Mouse (Mus musculus): ENCODE measurements around the gene Lrp8. TPM values are rescaled to one million over a fixed set of nuclear protein-coding genes. Genes with fewer than 3 reads are reported as not detected.

Lrp8 gene
- total RNA-seq, 4 experiments from 2014 or later, result 79.9 to 98.4 (median 85.1) TPM

DNA sequence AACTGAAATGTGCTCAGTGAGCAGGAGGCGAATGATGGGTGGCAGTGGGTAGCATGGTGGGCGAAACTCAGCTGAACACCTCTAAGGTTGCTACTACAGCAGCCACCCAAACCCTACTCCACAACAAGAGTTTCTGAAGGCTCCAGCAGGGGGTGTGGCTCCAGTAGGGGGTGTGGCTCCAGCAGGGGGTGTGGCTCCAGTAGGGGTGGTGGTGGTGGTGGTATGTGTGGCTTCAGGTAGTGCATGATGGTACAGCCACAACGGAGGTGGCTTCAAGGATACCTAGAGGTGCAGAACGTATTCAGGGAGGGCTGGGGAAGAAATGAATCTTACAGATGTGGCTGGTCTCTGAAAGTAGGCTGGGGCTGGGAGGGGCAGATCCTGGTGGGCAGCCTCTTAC lies 5.7 kb downstream of the Lrp8 start:
- DNase-seq (ENCODE audit: low spot score in 2 of 2), result no peak

GRCm38 (mm10) chr4:107808655-107809054 lies 6.6 kb downstream of the Lrp8 start:
- DNase-seq (ENCODE audit: low spot score in 2 of 2), result no peak

DNA sequence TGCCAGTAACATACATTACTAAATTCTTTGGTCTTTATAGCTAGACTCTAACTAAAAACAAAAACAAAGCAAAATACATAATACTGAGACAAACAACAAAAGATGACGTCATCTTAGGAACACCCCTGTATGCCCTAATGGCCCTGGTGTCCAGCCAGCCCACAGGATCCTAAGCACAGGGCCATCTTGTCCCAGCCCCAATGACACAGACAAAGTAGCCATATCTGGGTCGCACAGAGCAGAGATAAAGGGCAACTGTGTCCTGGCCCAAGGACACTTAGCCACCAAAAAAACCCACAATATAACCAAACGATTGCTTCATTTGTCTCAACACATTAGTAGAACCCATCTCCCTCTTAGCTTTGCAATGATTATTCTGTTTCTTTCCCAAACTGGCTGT lies 8.9 kb downstream of the Lrp8 start:
- DNase-seq (ENCODE audit: low spot score in 2 of 2), result no peak

- no peak for DNase-seq (ENCODE audit: low spot score in 2 of 2)
Measured at GRCm38 (mm10) chr4:107811716-107812330, 9.8 kb downstream of the Lrp8 start.

GRCm38 (mm10) chr4:107812336-107812735 lies 10.3 kb downstream of the Lrp8 start:
- DNase-seq (ENCODE audit: low spot score in 2 of 2), result no peak

GRCm38 (mm10) chr4:107816459-107816858 lies 14.4 kb downstream of the Lrp8 start:
- peak in 1 of 2 experiments; percentile 74 for DNase-seq (ENCODE audit: low spot score in 2 of 2)

- peak in 1 of 2 experiments; percentile 59 for DNase-seq (ENCODE audit: low spot score in 2 of 2)
Measured at GRCm38 (mm10) chr4:107817463-107817862, 15.4 kb downstream of the Lrp8 start.

DNA sequence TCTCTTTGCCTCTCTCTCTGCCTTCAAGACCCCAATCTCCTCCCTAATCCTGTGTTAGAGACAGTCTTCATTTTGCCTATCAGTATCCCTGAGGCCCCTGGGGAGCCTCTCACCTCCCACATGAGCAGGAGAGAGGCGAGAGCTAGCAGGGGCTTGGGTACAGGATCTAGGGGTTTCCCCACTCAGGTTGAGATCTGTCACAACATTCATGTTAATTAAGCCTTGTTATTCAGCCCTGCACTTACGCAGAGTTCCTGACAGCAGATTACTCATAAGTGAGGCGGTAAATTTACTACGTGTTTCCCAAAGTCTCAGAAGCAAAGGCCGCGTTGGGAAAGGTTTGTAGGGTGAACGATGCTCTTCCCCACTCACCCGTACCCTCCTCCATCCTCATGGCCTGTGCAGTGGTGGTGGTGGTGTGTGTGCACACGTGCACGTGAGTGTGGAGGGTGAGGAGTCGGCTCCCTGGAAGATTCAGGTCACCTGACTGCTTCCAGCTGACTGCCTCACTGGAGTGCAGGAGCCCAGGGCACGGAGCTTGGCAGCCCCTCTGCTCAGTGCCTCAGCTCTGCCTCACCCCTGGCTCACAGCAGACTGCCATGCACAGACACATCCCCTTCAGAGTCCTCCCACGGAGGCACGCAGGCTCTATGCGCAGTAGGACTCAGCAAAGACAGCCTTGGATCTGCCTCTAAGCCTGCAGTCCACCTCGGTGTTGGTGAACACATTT lies 18.1 kb downstream of the Lrp8 start:
- DNase-seq (ENCODE audit: low spot score in 2 of 2), result peak in 1 of 2 experiments; percentile 64

GRCm38 (mm10) chr4:107820856-107821619 lies 19.0 kb downstream of the Lrp8 start:
- no peak for DNase-seq (ENCODE audit: low spot score in 2 of 2)

DNA sequence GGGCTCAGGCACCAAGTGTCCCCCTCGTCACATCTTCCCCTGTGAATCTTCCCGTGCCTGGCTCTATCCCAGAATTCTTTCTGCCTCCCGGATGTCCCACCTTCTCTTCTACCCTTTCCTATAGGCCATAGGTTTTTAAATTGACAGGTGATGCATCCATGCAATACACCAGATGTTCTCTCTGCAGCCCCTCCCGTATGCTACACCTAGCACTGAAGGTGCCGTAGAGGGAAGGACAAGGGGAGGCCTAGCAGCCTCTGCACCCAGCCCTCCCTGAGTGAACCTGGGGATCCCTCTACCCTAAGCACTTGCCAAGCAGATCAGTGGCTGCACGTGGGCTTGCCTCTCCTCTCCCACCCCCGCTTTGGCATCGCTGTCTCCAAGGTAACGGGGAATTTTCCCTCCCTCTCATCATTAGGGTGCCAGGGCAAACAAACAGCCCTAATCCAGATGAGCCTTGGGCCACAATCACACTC lies 20.9 kb downstream of the Lrp8 start:
- DNase-seq (ENCODE audit: low spot score in 2 of 2), result no peak

DNA sequence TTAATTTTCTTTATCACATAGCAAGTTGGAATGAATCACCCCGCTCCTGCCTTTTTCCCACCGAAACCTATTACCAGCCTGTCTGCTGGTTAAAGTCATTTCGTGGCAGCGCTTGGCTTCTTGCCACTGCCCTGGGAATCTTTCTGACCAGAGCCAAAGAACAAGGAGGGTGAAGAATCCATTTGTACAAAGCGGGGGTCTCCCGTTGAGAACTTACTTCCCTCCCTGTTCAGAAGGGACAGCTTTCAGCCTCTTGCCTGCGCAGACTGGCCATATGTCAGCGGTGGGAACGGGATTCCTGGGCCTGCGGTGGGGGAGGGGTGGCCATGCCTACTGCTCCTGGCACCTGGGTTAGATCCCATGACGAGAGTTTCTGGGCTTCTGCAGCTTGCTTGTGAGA lies 21.4 kb downstream of the Lrp8 start:
- DNase-seq (ENCODE audit: low spot score in 2 of 2), result no peak

- DNase-seq (ENCODE audit: low spot score in 2 of 2), result peak in 1 of 2 experiments; percentile 65
Measured at GRCm38 (mm10) chr4:107828727-107829218, 26.7 kb downstream of the Lrp8 start.

GRCm38 (mm10) chr4:107829675-107830074 lies 27.6 kb downstream of the Lrp8 start:
- DNase-seq (ENCODE audit: low spot score in 2 of 2), result no peak

DNA sequence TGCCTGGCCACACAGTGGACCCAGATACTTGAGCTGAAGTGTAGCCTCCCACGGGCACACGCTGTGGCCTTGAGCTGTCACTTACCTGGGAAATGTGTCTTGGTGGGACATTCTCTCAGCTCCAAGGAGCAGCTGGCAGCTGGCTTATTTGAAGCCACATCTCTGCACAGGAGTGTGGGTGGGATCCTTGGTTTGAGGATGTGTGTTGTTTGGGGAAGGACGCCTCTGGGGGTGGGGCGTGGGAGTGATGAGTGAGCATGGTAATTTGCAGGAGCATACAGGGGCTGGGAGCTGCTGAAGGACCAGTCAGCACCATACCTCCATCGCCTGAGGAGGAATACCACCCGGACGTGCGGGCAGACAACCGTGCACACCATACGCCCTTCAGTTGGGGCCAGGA lies 28.1 kb downstream of the Lrp8 start:
- peak in 1 of 2 experiments; percentile 82 for DNase-seq (ENCODE audit: low spot score in 2 of 2)

GRCm38 (mm10) chr4:107830821-107831221 lies 28.8 kb downstream of the Lrp8 start:
- DNase-seq (ENCODE audit: low spot score in 2 of 2), result no peak

DNA sequence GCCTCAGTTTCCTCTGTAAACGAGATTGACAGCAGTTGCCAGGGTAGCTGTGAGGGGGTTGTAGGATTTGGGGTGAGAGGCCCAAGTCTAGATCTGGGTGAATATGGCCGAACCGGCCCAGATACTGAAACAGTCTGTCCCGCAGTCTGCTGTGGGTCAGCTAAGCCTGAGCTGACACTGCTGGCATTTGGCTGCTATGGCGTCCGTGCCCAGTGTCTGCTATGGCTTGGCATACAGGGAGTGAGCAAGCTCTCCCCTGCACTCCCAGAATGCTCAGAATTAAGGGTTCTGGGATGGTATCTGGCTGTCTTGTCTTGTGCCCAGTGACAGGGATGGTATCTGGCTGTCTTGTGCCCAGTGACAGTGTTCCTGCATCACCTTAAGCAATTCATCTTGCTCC lies 29.6 kb downstream of the Lrp8 start:
- no peak for DNase-seq (ENCODE audit: low spot score in 2 of 2)

GRCm38 (mm10) chr4:107833525-107833924 lies 31.5 kb downstream of the Lrp8 start:
- DNase-seq (ENCODE audit: low spot score in 2 of 2), result no peak

DNA sequence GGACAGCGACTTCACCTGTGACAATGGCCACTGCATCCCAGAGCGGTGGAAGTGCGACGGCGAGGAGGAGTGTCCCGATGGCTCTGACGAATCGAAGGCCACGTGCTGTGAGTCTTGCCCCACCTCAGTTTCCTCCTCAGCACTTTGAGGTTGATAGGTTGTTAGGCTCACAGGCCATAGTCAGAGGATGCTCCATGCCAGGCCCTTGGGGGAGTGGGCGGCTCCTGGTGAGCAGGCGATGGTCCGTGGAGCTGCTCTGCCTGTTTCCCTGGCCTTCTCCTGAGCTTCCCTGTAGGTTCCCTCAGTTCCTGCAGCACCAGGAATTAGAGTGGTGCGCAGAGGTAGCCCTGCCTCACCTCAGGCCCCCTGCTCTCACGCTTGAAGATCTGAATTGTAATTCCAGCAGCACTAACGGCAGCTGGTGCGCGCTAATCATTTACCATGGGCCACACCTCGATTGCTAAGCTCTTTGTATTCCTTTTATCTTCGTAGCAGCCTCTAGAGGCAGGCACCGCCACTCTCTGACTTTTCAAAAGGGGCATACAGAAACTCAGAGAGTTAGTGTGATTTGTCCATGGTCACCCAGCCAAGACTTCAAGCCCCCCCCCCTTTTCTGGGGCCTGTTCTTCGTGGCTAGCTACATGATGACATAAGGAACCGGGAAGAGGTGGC lies 32.7 kb downstream of the Lrp8 start:
- DNase-seq (ENCODE audit: low spot score in 2 of 2), result no peak

DNA sequence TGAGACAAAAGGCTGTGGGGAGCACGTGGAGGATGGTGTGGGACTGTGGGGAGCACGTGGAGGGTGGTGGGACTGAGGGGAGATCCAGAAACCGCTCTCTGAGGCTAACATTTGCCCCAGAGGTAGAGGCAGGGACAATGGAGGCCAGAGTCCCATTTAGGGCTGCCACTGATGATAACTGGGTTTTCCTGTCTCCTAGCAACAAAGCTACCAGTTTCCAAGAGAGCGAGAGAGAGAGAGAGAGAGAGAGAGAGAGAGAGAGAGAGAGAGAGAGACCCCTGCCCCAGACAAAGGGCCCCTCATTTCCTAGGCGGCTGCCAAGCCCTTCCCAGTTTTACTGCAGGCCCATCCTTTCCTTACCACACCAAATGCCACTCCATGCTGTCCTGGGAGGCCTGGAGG lies 33.4 kb downstream of the Lrp8 start:
- DNase-seq (ENCODE audit: low spot score in 2 of 2), result no peak

- DNase-seq (ENCODE audit: low spot score in 2 of 2), result peak in 1 of 2 experiments; percentile 76
Measured at GRCm38 (mm10) chr4:107836758-107837157, 34.7 kb downstream of the Lrp8 start.

DNA sequence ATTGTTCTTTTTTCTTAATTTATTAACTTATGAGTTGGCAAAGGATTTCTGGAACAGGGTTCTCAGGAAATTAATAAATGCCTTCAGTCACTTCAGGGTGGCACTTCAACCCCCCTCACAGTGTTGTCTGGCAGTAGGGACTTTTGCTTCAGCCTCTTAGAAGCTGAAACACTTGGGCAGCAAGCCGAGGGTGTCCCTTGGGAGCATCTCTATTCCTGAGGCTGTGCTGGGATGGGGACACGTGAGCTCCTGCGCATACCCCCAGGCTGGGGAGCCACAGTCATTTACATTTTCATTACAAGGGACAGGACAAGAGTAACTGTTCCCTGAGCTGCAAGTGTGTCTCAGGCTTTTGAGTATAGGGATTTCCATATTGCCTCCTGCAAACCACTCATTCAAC lies 35.8 kb downstream of the Lrp8 start:
- no peak for DNase-seq (ENCODE audit: low spot score in 2 of 2)
